Mouse (Mus musculus) limb, embryonic 14.5 days (tissue): Measurements from ENCODE around the gene Gm20388. TPM values are rescaled to one million over a fixed set of nuclear protein-coding genes. Genes with fewer than 3 reads are reported as not detected.
A peak's percentile ranks its signal among the peaks of the same experiment; 100 is the strongest.
"Not testable (repeated sequence)": the region's sequence is repeated elsewhere in the genome, so short reads cannot be mapped to it uniquely, and the experiment has no call there.

Experiments used
- ATAC-seq: fragments of 200-750 bp; cut with Nextera tagmentation; 2 replicates; pipeline ENCODE4 v1.8.0; 2017; ENCODE audit warnings: low read depth, moderate number of reproducible peaks, moderate TSS enrichment; ENCODE audit not compliant: low FRiP score
- DNase-seq: peaks from one replicate; pipeline ENCODE4 v3.0.0-alpha.2; 2015; ENCODE audit warnings: low spot score
- H3K27ac ChIP-seq: fragments of 300-500 bp; sonication (generic); replicated peaks from 2 replicates; pipeline ENCODE4 v1.5.1; 2014; ENCODE audit warnings: low read depth, mild to moderate bottlenecking, low read length, moderate library complexity, mixed read lengths
- H3K27me3 ChIP-seq: fragments of 300-500 bp; sonication (generic); 2 replicates; pipeline ENCODE4 v1.6.1; 2014; ENCODE audit warnings: low read length, mixed read lengths; ENCODE audit not compliant: control insufficient read depth, insufficient read depth
- H3K36me3 ChIP-seq: fragments of 300-500 bp; sonication (generic); 2 replicates; pipeline ENCODE4 v1.6.1; 2014; ENCODE audit warnings: mild to moderate bottlenecking, low read length, moderate library complexity, mixed read lengths; ENCODE audit not compliant: control insufficient read depth, insufficient read depth
- H3K4me1 ChIP-seq: fragments of 300-500 bp; sonication (generic); 2 replicates; pipeline ENCODE4 v1.6.1; 2014; ENCODE audit warnings: antibody characterized with exemption, low read length, mixed read lengths; ENCODE audit not compliant: control insufficient read depth, insufficient read depth
- H3K4me2 ChIP-seq: fragments of 300-500 bp; sonication (generic); replicated peaks from 2 replicates; pipeline ENCODE4 v1.6.1; 2014; ENCODE audit warnings: low read depth, mild to moderate bottlenecking, low read length, moderate library complexity; ENCODE audit not compliant: severe bottlenecking
- H3K4me3 ChIP-seq: fragments of 300-500 bp; sonication (generic); replicated peaks from 2 replicates; pipeline ENCODE4 v1.5.1; 2014; ENCODE audit warnings: low read length
- H3K9ac ChIP-seq: fragments of 300-500 bp; sonication (generic); 2 replicates; pipeline ENCODE4 v1.6.1; 2014; ENCODE audit warnings: mild to moderate bottlenecking, low read depth, low read length, moderate library complexity; ENCODE audit not compliant: severe bottlenecking
- H3K9me3 ChIP-seq: fragments of 300-500 bp; sonication (generic); 2 replicates; pipeline ENCODE4 v1.6.1; 2016; ENCODE audit warnings: low read length; ENCODE audit not compliant: control insufficient read depth
- POLR2A ChIP-seq: fragments of 200-500 bp; IDR thresholded peaks from 2 replicates; pipeline ENCODE4 v1.8.0; 2012; ENCODE audit warnings: inconsistent platforms, mild to moderate bottlenecking, moderate library complexity, borderline replicate concordance; ENCODE audit not compliant: insufficient read depth, insufficient read length; ENCODE audit errors: extremely low read depth
- WGBS: fragments of 180-500 bp; shearing (Covaris S2); extraction: QIAGEN DNeasy Blood & Tissue Kit; methylation state at CpG from one replicate; pipeline ENCODE4 v1.1.7; 2014; 5-methylcytosine and 5-hydroxymethylcytosine counted together
- polyA plus RNA-seq, 2 experiments: library from polyadenylated mRNA; depleted of rRNA in 1 of 2; stranded (reverse) in 1 of 2; unstranded in 1 of 2; fragments of >200 nt; fragmentation: Nextera tagmentation in 1 of 2; extraction: Ambion mirVana in 1 of 2; gene quantifications; 2 replicates each; pipeline versions ENCODE4 v1.2.1 to v1.2.3; 2012 to 2014

Gene Gm20388
- polyA plus RNA-seq, 2 experiments, result 1.9 to 49.9 TPM

DNA sequence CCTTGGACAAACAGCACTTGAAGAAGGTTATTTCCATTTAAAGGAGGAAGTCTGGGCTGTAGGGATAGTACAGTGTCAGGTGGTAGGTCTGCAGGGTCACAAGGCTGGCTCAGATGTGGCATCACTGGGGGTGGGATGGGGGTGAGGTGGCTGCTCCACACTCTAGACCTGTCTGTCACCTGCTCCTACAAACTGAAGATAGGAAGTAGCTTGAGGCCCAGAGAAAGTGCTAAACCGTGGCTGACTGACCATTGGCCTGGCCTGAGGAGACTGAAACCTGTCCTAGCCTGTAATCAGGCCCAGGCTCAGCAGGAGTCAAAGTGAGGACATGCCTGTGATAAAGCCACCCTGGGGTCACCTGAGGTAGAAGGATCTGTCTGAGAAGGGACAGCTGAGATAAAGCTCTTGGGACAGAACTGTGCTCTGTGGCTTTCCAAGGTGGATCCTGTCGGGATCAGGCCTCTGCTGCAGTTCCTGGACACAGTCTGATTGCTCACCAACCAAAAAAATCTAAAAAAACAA is 1678.6 kb downstream of the Gm20388 start:
- Histone ChIP-seq H3K27me3 (no peaks in the 10 kb centered on the region), H3K36me3 (peaks cover 10% of the 10 kb centered on the region), H3K9me3 (no peaks in the 10 kb centered on the region), H3K27ac (no peak overlapping the region), H3K4me1 (peaks cover 17% of the 10 kb centered on the region), H3K9ac (no peak overlapping the region), H3K4me3 (no peak overlapping the region), H3K4me2 (no peak overlapping the region)
- TF ChIP-seq POLR2A, result no peak
- WGBS, result 57% methylated on average over 2 of the region's 2 CpGs
- ATAC-seq, result no peak
- DNase-seq, result no peak

DNA sequence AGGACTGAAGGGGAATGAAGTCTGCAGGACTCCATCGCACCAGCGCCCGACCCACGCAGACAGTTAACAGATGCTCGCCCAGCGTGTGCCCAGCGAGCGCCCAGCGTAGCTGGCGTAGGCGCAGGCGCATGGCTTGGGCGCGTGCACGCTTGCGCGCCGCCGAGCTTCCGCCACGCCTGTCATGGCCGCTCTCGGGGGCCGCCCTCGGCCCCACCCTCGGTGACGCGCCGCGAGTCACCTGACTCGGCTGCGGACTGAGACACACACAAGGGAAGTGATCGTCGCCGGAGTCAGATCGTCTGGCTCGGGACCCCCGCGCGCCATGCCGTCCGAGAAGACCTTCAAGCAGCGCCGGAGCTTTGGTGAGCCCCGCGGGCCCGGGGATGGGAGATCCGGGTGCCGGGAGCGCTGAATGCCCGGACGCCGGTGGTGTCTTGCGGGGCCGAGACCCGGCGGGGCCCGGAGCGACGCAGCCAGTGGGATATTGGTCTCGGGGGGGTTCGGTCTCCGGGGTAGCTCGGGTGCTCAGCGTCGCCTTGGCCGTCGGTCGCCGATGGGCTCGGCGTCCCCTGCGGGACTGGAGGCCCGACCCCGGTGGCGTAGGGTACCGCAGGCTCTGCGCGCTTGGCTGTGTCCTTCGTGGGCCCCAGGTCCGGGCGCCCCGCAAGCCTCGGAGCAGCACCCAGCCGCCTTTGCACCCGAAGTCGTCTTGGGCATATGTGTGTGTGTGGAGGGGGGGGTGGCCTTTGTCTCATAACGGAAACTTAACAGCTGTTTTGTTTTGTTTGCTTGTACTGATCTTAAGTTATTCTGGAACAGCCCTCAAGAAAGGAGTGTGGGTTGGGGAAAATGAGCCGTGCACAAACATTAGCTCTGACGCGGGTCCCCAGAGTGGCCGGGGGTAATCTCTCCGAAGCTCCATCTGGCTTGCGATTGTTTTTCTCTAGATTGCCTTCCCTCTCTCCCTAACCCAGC is 1679.8 kb downstream of the Gm20388 start, which contains the start of gene Map1lc3b:
Gene Map1lc3b (plus strand): TSS at position 159 of the 975 bp plus-strand sequence.
- ATAC-seq (peak; percentile 88), DNase-seq (peak; percentile 94)
- peak; percentile 86; the same call in 1 of the 2 replicates for TF ChIP-seq POLR2A
- Histone ChIP-seq H3K9ac (peak within 1 kb of the TSS; percentile 89), H3K27ac (peak within 1 kb of the TSS; percentile 73), H3K36me3 (peaks cover 19% of the 10 kb centered on the region), H3K4me3 (peak within 1 kb of the TSS; percentile 86), H3K9me3 (no peaks in the 10 kb centered on the region), H3K4me1 (peaks cover 11% of the 10 kb centered on the region), H3K4me2 (peak within 1 kb of the TSS; percentile 93), H3K27me3 (no peaks in the 10 kb centered on the region)
- WGBS, result under 1% methylated on average over 81 of the region's 94 CpGs

DNA sequence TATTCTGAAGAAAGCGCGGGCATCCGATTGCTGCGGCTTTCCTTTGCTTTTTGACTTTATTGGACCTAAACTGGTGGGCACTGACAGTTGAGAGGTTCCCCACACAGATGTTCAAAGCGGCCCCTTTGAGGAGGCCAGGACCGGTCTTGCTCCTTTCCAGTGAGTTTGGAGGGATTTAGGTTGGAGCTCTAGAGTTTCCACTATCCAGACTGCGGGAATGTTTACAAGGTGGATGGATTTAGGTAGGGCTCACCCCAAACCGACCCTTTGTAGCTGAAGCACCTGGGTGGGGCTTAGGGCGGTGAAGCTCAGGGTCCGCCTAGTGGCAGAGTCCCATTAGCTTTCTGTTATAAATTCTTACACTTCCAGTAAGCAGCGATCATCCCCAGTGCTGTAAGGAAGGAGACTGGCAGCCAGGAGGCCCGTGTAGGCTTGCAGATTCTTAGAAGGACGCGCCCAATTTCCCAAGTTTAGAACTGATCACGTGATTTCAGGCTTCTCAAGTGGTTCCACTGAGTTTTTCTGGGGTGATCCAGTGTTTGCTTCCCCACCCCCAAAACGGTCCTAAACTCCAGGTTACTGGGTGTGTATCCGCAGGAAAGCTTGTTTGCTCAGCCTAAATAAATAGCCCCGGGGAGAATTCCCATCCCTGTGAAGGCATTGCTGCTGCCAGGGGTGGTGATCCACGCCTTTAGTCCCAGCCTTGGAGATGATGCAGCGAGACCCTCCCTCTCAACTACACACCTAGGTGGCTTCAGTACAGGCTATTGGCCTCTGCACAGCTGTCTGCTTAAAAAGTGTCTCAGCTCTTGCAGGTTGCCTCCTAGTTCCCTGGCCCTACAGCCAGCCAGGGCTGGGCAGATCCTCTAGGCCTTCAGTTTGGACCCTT is 1680.8 kb downstream of the Gm20388 start:
- Histone ChIP-seq H3K4me2 (peak overlapping the region; percentile 93), H3K9me3 (no peaks in the 10 kb centered on the region), H3K9ac (peak overlapping the region; percentile 89), H3K4me1 (peaks cover 11% of the 10 kb centered on the region), H3K27ac (peak overlapping the region; percentile 73; the same call in 1 of the 2 replicates), H3K4me3 (peak overlapping the region; percentile 86), H3K27me3 (no peaks in the 10 kb centered on the region), H3K36me3 (peaks cover 23% of the 10 kb centered on the region)
- no peak for TF ChIP-seq POLR2A
- 12% methylated on average over 20 of the region's 20 CpGs for WGBS
- ATAC-seq (no peak), DNase-seq (peak; percentile 67)

DNA sequence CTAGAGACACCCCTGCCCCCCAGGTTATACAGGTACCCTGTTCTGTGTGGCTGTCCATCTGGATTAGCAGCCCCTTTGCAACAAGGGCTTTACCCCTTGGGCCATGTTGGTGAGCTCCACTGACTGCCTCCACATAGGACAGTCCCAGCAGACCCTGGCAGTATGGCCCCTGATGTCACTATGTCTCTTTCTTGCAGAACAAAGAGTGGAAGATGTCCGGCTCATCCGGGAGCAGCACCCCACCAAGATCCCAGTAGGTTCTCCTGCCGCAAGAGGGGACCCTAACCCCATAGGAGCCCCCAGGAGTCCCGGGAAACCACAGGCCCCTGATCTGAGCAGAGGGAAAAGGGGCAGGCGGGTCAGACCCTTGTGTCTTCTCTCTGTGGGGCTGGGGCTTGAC is 1682.7 kb downstream of the Gm20388 start:
- H3K4me2 ChIP-seq, result no peak overlapping the region
- H3K4me1 ChIP-seq, result peaks cover 11% of the 10 kb centered on the region
- H3K36me3 ChIP-seq, result peaks cover 38% of the 10 kb centered on the region
- no peak overlapping the region for H3K9ac ChIP-seq
- no peak overlapping the region for H3K27ac ChIP-seq
- 96% methylated on average over 5 of the region's 5 CpGs for WGBS
- TF ChIP-seq POLR2A, result no peak
- ATAC-seq (no peak), DNase-seq (no peak)
- no peak overlapping the region for H3K4me3 ChIP-seq
- H3K9me3 ChIP-seq, result no peaks in the 10 kb centered on the region
- H3K27me3 ChIP-seq, result no peaks in the 10 kb centered on the region

DNA sequence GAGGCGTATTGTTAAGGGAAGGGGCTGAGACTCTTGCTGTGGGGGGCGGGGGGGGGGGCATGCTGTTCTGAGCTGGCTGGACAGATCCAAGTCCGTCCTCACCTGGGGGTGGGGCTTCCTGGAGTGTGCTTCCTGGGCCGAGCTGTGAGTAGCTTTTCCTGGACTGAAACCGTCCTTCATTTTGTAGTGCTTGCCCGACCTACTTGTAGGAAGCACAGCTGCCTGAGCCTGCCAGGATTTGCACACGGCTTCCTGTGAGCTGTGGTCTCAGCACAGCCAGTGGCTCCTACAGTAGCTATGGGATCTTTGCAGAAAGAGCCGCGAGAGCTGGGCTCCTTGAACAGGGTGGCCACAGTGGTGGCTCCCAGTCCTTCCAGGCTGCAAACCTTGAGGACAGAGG is 1683.3 kb downstream of the Gm20388 start:
- H3K4me1 ChIP-seq, result peaks cover 11% of the 10 kb centered on the region
- no peaks in the 10 kb centered on the region for H3K27me3 ChIP-seq
- H3K36me3 ChIP-seq, result peaks cover 40% of the 10 kb centered on the region
- DNase-seq, result no peak
- no peaks in the 10 kb centered on the region for H3K9me3 ChIP-seq
- no peak overlapping the region for H3K9ac ChIP-seq
- no peak for TF ChIP-seq POLR2A
- 78% methylated on average over 9 of the region's 9 CpGs for WGBS
- H3K4me2 ChIP-seq, result no peak overlapping the region
- ATAC-seq, result no peak
- no peak overlapping the region for H3K4me3 ChIP-seq
- H3K27ac ChIP-seq, result no peak overlapping the region

DNA sequence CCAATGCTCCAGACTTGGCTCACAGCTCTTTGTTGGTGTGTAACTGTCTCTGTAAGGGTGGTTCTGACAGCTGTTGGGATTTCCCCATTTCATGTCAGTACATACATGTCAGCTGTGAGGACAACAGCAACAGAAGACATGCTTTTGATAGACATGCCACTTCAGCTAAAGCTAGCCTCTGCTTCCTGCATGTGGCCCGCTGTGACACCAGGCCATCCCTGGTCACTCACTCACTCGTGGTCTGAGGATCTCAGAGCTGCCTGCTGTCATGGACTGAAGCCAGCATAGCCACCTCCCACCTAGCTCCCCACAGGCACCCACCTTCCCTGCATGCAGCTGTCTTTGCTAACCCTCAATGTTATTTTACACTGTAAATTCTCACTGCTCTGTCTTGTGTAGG is 1686.9 kb downstream of the Gm20388 start:
- not testable (repeated sequence) for H3K9me3 ChIP-seq
- WGBS, result 65% methylated on average over 2 of the region's 2 CpGs

More for the DNA sequence above, 1686.9 kb downstream of the Gm20388 start:
- not testable (repeated sequence) for H3K4me1 ChIP-seq, H3K9ac ChIP-seq, H3K4me2 ChIP-seq, ATAC-seq, H3K27me3 ChIP-seq, H3K27ac ChIP-seq, DNase-seq, H3K4me3 ChIP-seq
- H3K36me3 ChIP-seq, result peaks cover 75% of the 10 kb centered on the region
